Mouse (Mus musculus) natural killer cell, adult 2 months (primary cell): ENCODE results near the gene Cabin1.

Experiments used
- DNase-seq, 2 experiments: peaks; one replicate each; pipeline ENCODE4 v3.0.0; 2022; ENCODE audit warnings: low spot score in 2 of 2

The Cabin1 gene

GRCm38 (mm10) chr10:75763682-75764518 is at the start of gene Cabin1:
Gene Cabin1 (minus strand): TSS chr10:75764341.
- DNase-seq = peak; percentile 97 to 98

- DNase-seq = no peak
These were observed 40.1 kb upstream of the Cabin1 start for GRCm38 (mm10) chr10:75804217-75804616.

- DNase-seq = no peak
These were observed 34.1 kb upstream of the Cabin1 start, which contains the start of gene Gstt1 for GRCm38 (mm10) chr10:75798176-75798696. Gene Gstt1 (minus strand): TSS chr10:75798584.

- peak; percentile 8 to 24 for DNase-seq
These were observed 33.6 kb upstream of the Cabin1 start for GRCm38 (mm10) chr10:75797619-75798175.

GRCm38 (mm10) chr10:75796731-75797516 is 32.8 kb upstream of the Cabin1 start:
- DNase-seq = no peak

GRCm38 (mm10) chr10:75794880-75795279 is 30.7 kb upstream of the Cabin1 start:
- DNase-seq = no peak

- no peak for DNase-seq
These were observed 26.6 kb upstream of the Cabin1 start for GRCm38 (mm10) chr10:75790773-75791172.

GRCm38 (mm10) chr10:75789841-75790240 is 25.7 kb upstream of the Cabin1 start:
- no peak for DNase-seq

- DNase-seq = no peak
These were observed 25.1 kb upstream of the Cabin1 start for GRCm38 (mm10) chr10:75789081-75789735.

- no peak for DNase-seq
These were observed 24.1 kb upstream of the Cabin1 start for GRCm38 (mm10) chr10:75788277-75788676.

- no peak for DNase-seq
These were observed 21.3 kb upstream of the Cabin1 start for GRCm38 (mm10) chr10:75785442-75785841.

- peak; percentile 9 to 21 for DNase-seq
These were observed 16.8 kb upstream of the Cabin1 start, which contains the start of the genes Gm20441 and Gstt3 for GRCm38 (mm10) chr10:75780769-75781578. Gene Gm20441 (minus strand): TSS chr10:75780954. Gene Gstt3 (minus strand): TSS chr10:75781414.

GRCm38 (mm10) chr10:75779206-75780174 is 15.3 kb upstream of the Cabin1 start:
- no peak for DNase-seq

- DNase-seq = no peak
These were observed 13.7 kb upstream of the Cabin1 start for GRCm38 (mm10) chr10:75777885-75778284.

GRCm38 (mm10) chr10:75776562-75776961 is 12.4 kb upstream of the Cabin1 start:
- DNase-seq = no peak

GRCm38 (mm10) chr10:75774587-75774986 is 10.4 kb upstream of the Cabin1 start:
- no peak for DNase-seq

GRCm38 (mm10) chr10:75774102-75774501 is 10.0 kb upstream of the Cabin1 start:
- DNase-seq = no peak

- peak; percentile 66 to 83 for DNase-seq
These were observed 8.9 kb upstream of the Cabin1 start, which contains the start of gene Ddt for GRCm38 (mm10) chr10:75772795-75773664. Gene Ddt (minus strand): TSS chr10:75773414.
